Mouse (Mus musculus): ENCODE results near the gene Coq3.

GRCm38 (mm10) chr4:21937890-21938289 is 58.4 kb downstream of the Coq3 start:
- no peak for TF ChIP-seq CTCF (IDR thresholded peaks at IDR 0.05; ENCODE audit: low read depth)
- TF ChIP-seq EP300 (IDR thresholded peaks at IDR 0.05; ENCODE audit: low read depth): no peak

Data from liver, embryonic 14.5 days (tissue).